Mouse (Mus musculus) MEL (cell line): ENCODE measurements around the gene Selenoo. TPM values are rescaled to one million over a fixed set of nuclear protein-coding genes. Genes with fewer than 3 reads are reported as not detected.

ENCODE experiments used
- DNase-seq: peaks from one replicate; pipeline ENCODE4 v3.0.0; 2011; ENCODE audit warnings: low read depth, low spot score
- H3K27ac ChIP-seq: 2 replicates; pipeline ENCODE4 v1.5.1; 2012; ENCODE audit warnings: low read depth, mild to moderate bottlenecking, control low read depth, low read length, moderate library complexity; ENCODE audit not compliant: control insufficient read depth
- H3K27me3 ChIP-seq, 2 experiments: fragments of 150-350 bp in 1 of 2; sonication (generic) in 1 of 2; 2 replicates each; pipeline ENCODE4 v1.6.1; 2012; ENCODE audit warnings: low read length in 2 of 2, mild to moderate bottlenecking in 2 of 2, improper control_type of control experiment in 1 of 2, moderate library complexity in 1 of 2; ENCODE audit not compliant: insufficient read depth in 2 of 2, control insufficient read depth in 1 of 2
- H3K36me3 ChIP-seq, 2 experiments: 2 replicates each; pipeline ENCODE4 v1.6.1; 2012 to 2014; ENCODE audit warnings: low read length in 2 of 2, improper control_type of control experiment in 1 of 2, inconsistent platforms in 1 of 2, mild to moderate bottlenecking in 1 of 2; ENCODE audit not compliant: insufficient read depth in 2 of 2, control insufficient read depth in 1 of 2
- H3K4me1 ChIP-seq, 2 experiments: fragments of 150-350 bp in 1 of 2; sonication (generic) in 1 of 2; 2 replicates each; pipeline ENCODE4 v1.6.1; 2012; ENCODE audit warnings: low read length in 2 of 2, improper control_type of control experiment in 1 of 2, mild to moderate bottlenecking in 1 of 2; ENCODE audit not compliant: insufficient read depth in 2 of 2, control insufficient read depth in 1 of 2
- H3K4me3 ChIP-seq, 2 experiments: fragments of 150-350 bp in 1 of 2; sonication (generic) in 1 of 2; 2 replicates each; pipeline ENCODE4 v1.5.1; 2012; ENCODE audit warnings: low read depth in 2 of 2, low read length in 2 of 2, mild to moderate bottlenecking in 2 of 2, moderate library complexity in 2 of 2, control low read depth in 1 of 2, improper control_type of control experiment in 1 of 2; ENCODE audit not compliant: control insufficient read depth in 1 of 2, insufficient read depth in 1 of 2
- H3K79me2 ChIP-seq: 2 replicates; pipeline ENCODE4 v1.6.1; 2012; ENCODE audit warnings: mild to moderate bottlenecking, low read length, moderate library complexity; ENCODE audit not compliant: control insufficient read depth, poor library complexity, insufficient read depth
- H3K9ac ChIP-seq: 2 replicates; pipeline ENCODE4 v1.6.1; 2012; ENCODE audit warnings: low read depth, mild to moderate bottlenecking, control low read depth, low read length, moderate library complexity; ENCODE audit not compliant: control insufficient read depth, poor library complexity, severe bottlenecking
- H3K9me3 ChIP-seq: fragments of 150-350 bp; sonication (generic); replicated peaks from 2 replicates; pipeline ENCODE4 v1.6.1; 2012; ENCODE audit warnings: mild to moderate bottlenecking, low read length, improper control_type of control experiment, moderate library complexity; ENCODE audit not compliant: insufficient read depth
- CHD1 ChIP-seq: IDR thresholded peaks from 2 replicates; pipeline ENCODE4 v1.6.1; 2012; ENCODE audit warnings: low read depth, mild to moderate bottlenecking, inconsistent platforms, low read length, improper control_type of control experiment
- E2F4 ChIP-seq: IDR thresholded peaks from 2 replicates; pipeline ENCODE4 v1.6.1; 2011; ENCODE audit warnings: low read depth, low read length, improper control_type of control experiment, borderline replicate concordance
- EP300 ChIP-seq, 2 experiments: IDR thresholded peaks; 2 replicates each; pipeline ENCODE4 v1.6.1; 2011; ENCODE audit warnings: improper control_type of control experiment in 2 of 2, low read length in 2 of 2, low read depth in 1 of 2, mild to moderate bottlenecking in 1 of 2
- ETS1 ChIP-seq: IDR thresholded peaks from 2 replicates; pipeline ENCODE4 v1.6.1; 2012; ENCODE audit warnings: low read depth, mild to moderate bottlenecking, inconsistent platforms, low read length, improper control_type of control experiment, moderate library complexity
- JUND ChIP-seq: IDR thresholded peaks from 2 replicates; pipeline ENCODE4 v1.6.1; 2011; ENCODE audit warnings: low read depth, mild to moderate bottlenecking, improper control_type of control experiment, low read length
- KAT2A ChIP-seq: conservative IDR thresholded peaks from 2 replicates; pipeline ENCODE4 v1.6.1; 2012; ENCODE audit warnings: low read depth, low read length, improper control_type of control experiment, inconsistent platforms
- MAFK ChIP-seq: IDR thresholded peaks from 2 replicates; pipeline ENCODE4 v1.6.1; 2011; ENCODE audit warnings: low read depth, mild to moderate bottlenecking, low read length, improper control_type of control experiment, borderline replicate concordance
- MAX ChIP-seq: IDR thresholded peaks from 2 replicates; pipeline ENCODE4 v1.6.1; 2011; ENCODE audit warnings: low read length, improper control_type of control experiment
- MEF2A ChIP-seq: IDR thresholded peaks from 2 replicates; pipeline ENCODE4 v1.6.1; 2014; ENCODE audit warnings: low read depth, mild to moderate bottlenecking, inconsistent platforms, low read length, improper control_type of control experiment; ENCODE audit not compliant: poor library complexity, insufficient replicate concordance, severe bottlenecking; ENCODE audit errors: extremely low read depth
- MYB ChIP-seq: IDR thresholded peaks from 2 replicates; pipeline ENCODE4 v1.6.1; 2011; ENCODE audit warnings: mild to moderate bottlenecking, low read depth, low read length, improper control_type of control experiment
- MYC ChIP-seq: IDR thresholded peaks from 2 replicates; pipeline ENCODE4 v1.6.1; 2011; ENCODE audit warnings: low read depth, mild to moderate bottlenecking, low read length, improper control_type of control experiment, moderate library complexity
- NRF1 ChIP-seq: IDR thresholded peaks from 2 replicates; pipeline ENCODE4 v1.6.1; 2014; ENCODE audit warnings: low read depth, mild to moderate bottlenecking, inconsistent platforms, low read length, improper control_type of control experiment, moderate library complexity; ENCODE audit not compliant: poor library complexity, insufficient read depth, severe bottlenecking
- POLR2A ChIP-seq, 2 experiments: IDR thresholded peaks; 2 replicates each; pipeline ENCODE4 v1.6.1; 2011 to 2012; ENCODE audit warnings: low read length in 2 of 2, mild to moderate bottlenecking in 2 of 2, control low read depth in 1 of 2, improper control_type of control experiment in 1 of 2, low read depth in 1 of 2, moderate library complexity in 1 of 2; ENCODE audit not compliant: control insufficient read depth in 1 of 2, insufficient read depth in 1 of 2, poor library complexity in 1 of 2
- POLR2AphosphoS2 ChIP-seq: IDR thresholded peaks from 2 replicates; pipeline ENCODE4 v1.6.1; 2011; ENCODE audit warnings: low read length, improper control_type of control experiment
- POLR2AphosphoS5 ChIP-seq: IDR thresholded peaks from 2 replicates; pipeline ENCODE4 v1.6.1; 2012; ENCODE audit warnings: low read depth, borderline replicate concordance, mild to moderate bottlenecking, inconsistent platforms, low read length, moderate library complexity, mixed read lengths
- SIN3A ChIP-seq: IDR thresholded peaks from 2 replicates; pipeline ENCODE4 v1.6.1; 2012; ENCODE audit warnings: low read length, improper control_type of control experiment, inconsistent platforms
- TAL1 ChIP-seq: IDR thresholded peaks from 2 replicates; pipeline ENCODE4 v1.6.1; 2012; ENCODE audit warnings: mild to moderate bottlenecking, inconsistent platforms, low read length, moderate library complexity, mixed read lengths
- TBP ChIP-seq: IDR thresholded peaks from 2 replicates; pipeline ENCODE4 v1.8.0; 2011; ENCODE audit warnings: low read depth, low read length, improper control_type of control experiment
- UBTF ChIP-seq: IDR thresholded peaks from 2 replicates; pipeline ENCODE4 v1.6.1; 2012; ENCODE audit warnings: low read depth, mild to moderate bottlenecking, inconsistent platforms, low read length, improper control_type of control experiment, moderate library complexity, borderline replicate concordance; ENCODE audit not compliant: insufficient read depth
- USF1 ChIP-seq: IDR thresholded peaks from 2 replicates; pipeline ENCODE4 v1.6.1; 2014; ENCODE audit warnings: low read depth, mild to moderate bottlenecking, inconsistent platforms, low read length, improper control_type of control experiment, moderate library complexity
- USF2 ChIP-seq, 2 experiments: IDR thresholded peaks; 2 replicates each; pipeline ENCODE4 v1.6.1; 2011 to 2012; ENCODE audit warnings: improper control_type of control experiment in 2 of 2, low read length in 2 of 2, borderline replicate concordance in 1 of 2, inconsistent platforms in 1 of 2, low read depth in 1 of 2, mild to moderate bottlenecking in 1 of 2; ENCODE audit not compliant: insufficient read depth in 1 of 2
- ZC3H11A ChIP-seq: IDR thresholded peaks from 2 replicates; pipeline ENCODE4 v1.6.1; 2012; ENCODE audit warnings: low read depth, mild to moderate bottlenecking, inconsistent platforms, low read length, improper control_type of control experiment
- ZMIZ1 ChIP-seq: IDR thresholded peaks from 2 replicates; pipeline ENCODE4 v1.6.1; 2012; ENCODE audit warnings: low read depth, mild to moderate bottlenecking, inconsistent platforms, low read length, improper control_type of control experiment, moderate library complexity
- ZNF384 ChIP-seq: IDR thresholded peaks from 2 replicates; pipeline ENCODE4 v1.6.1; 2012; ENCODE audit warnings: low read depth, mild to moderate bottlenecking, inconsistent platforms, low read length, improper control_type of control experiment
- polyA plus RNA-seq, 2 experiments: library from polyadenylated mRNA; stranded (reverse) in 1 of 2; unstranded in 1 of 2; fragments of >175 nt in 1 of 2; fragments of >200 nt in 1 of 2; gene quantifications; 2 replicates each; pipeline versions ENCODE4 v1.2.1 to v1.2.4; 2012; ENCODE audit warnings: low replicate concordance in 2 of 2, low read depth in 1 of 2; ENCODE audit not compliant: insufficient read length in 2 of 2, insufficient read depth in 1 of 2, missing spikeins in 1 of 2
- total RNA-seq: library from RNA; depleted of rRNA; stranded (reverse); fragments of 300-350 nt; gene quantifications from 2 replicates; pipeline ENCODE4 v1.2.3, GENCODE M21; 2012

The Selenoo gene
- total and polyA plus RNA-seq, 3 experiments: 16.6 to 17.3 TPM; not detected in 1

- TF ChIP-seq USF2 (IDR thresholded peaks at IDR 0.05; ENCODE audit: borderline replicate concordance in 1 of 2, insufficient read depth in 1 of 2, low read depth in 1 of 2, low read length in 2 of 2) (no peak), MEF2A (no peak), CHD1 (no peak), JUND (no peak), MAFK (no peak)
- no peaks in the 10 kb centered on the region for H3K36me3 ChIP-seq
- no peak overlapping the region for H3K4me3 ChIP-seq
- H3K9me3 ChIP-seq: no peaks in the 10 kb centered on the region
- H3K27me3 ChIP-seq: no peaks in the 10 kb centered on the region; a peak in 1 of 4 replicates
- no peaks in the 10 kb centered on the region for H3K4me1 ChIP-seq
- no peak overlapping the region for H3K9ac ChIP-seq
- no peak overlapping the region for H3K27ac ChIP-seq
- no peaks in the 10 kb centered on the region for H3K79me2 ChIP-seq
- DNase-seq: no peak
Measured at GRCm38 (mm10) chr15:89141443-89141842, 52.6 kb downstream of the Selenoo start.

- Histone ChIP-seq H3K36me3 (no peaks in the 10 kb centered on the region), H3K9me3 (no peaks in the 10 kb centered on the region), H3K9ac (no peak overlapping the region), H3K27me3 (no peaks in the 10 kb centered on the region; a peak in 1 of 4 replicates), H3K4me3 (no peak overlapping the region), H3K4me1 (no peaks in the 10 kb centered on the region), H3K27ac (no peak overlapping the region), H3K79me2 (no peaks in the 10 kb centered on the region)
- no peak for DNase-seq
- TF ChIP-seq NRF1 (no peak), USF1 (no peak), MAFK (no peak), MYB (no peak), KAT2A (no peak), ZNF384 (no peak), UBTF (no peak), TBP (no peak), ZMIZ1 (no peak)
- TF ChIP-seq, all 39 proteins: peak for 0
Measured at GRCm38 (mm10) chr15:89141905-89142304, 53.0 kb downstream of the Selenoo start.

DNA sequence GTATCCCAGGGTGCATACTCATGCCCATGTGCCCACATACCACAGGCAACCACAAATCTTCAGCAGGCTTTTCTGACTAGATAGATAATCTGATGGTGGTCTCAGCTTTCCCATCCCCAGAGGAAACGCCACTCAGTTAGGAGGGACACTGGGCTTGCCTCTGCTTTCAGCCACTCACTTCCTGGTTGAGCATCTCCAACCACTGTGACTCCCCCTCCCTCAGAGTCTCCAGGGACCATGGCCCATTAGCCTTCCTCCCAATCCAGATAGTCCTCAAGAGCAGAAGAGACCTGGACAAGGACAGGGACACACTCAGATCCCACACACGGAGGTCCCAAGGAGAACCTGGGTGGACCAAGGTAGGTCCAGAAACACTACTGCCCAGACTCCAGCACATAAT is 54.2 kb downstream of the Selenoo start:
- Histone ChIP-seq H3K79me2 (no peaks in the 10 kb centered on the region), H3K36me3 (no peaks in the 10 kb centered on the region), H3K9me3 (no peaks in the 10 kb centered on the region), H3K27me3 (no peaks in the 10 kb centered on the region; a peak in 1 of 4 replicates), H3K9ac (no peak overlapping the region), H3K27ac (no peak overlapping the region), H3K4me3 (no peak overlapping the region), H3K4me1 (no peaks in the 10 kb centered on the region)
- DNase-seq: no peak
- no peak for TF ChIP-seq USF1
- TF ChIP-seq ZC3H11A: no peak
- TF ChIP-seq ETS1: no peak
- no peak for TF ChIP-seq NRF1
- no peak for TF ChIP-seq POLR2AphosphoS5
- no peak for TF ChIP-seq USF2 (IDR thresholded peaks at IDR 0.05; ENCODE audit: borderline replicate concordance in 1 of 2, insufficient read depth in 1 of 2, low read depth in 1 of 2, low read length in 2 of 2)
- TF ChIP-seq TBP: no peak
- TF ChIP-seq POLR2A (IDR thresholded peaks at IDR 0.05; ENCODE audit: control insufficient read depth in 1 of 2, insufficient read depth in 1 of 2, low read depth in 1 of 2, low read length in 2 of 2, poor library complexity in 1 of 2): no peak
- TF ChIP-seq EP300 (IDR thresholded peaks at IDR 0.05; ENCODE audit: low read depth in 1 of 2, low read length in 2 of 2): no peak
- no peak for TF ChIP-seq SIN3A
- no peak for TF ChIP-seq POLR2AphosphoS2
- TF ChIP-seq E2F4: no peak
- no peak for TF ChIP-seq MYC
- no peak for TF ChIP-seq KAT2A
- TF ChIP-seq MEF2A: no peak
- TF ChIP-seq UBTF: no peak
- TF ChIP-seq CHD1: no peak
- no peak for TF ChIP-seq MAX
- no peak for TF ChIP-seq TAL1
